Mouse (Mus musculus) liver, adult (tissue): ENCODE data around the gene Tomm20l.

ENCODE experiments used
- GATA4 ChIP-seq: IDR thresholded peaks from 2 replicates; pipeline ENCODE4 v1.6.1; 2014; ENCODE audit warnings: mild to moderate bottlenecking, low read length; ENCODE audit not compliant: insufficient replicate concordance

Gene Tomm20l

DNA sequence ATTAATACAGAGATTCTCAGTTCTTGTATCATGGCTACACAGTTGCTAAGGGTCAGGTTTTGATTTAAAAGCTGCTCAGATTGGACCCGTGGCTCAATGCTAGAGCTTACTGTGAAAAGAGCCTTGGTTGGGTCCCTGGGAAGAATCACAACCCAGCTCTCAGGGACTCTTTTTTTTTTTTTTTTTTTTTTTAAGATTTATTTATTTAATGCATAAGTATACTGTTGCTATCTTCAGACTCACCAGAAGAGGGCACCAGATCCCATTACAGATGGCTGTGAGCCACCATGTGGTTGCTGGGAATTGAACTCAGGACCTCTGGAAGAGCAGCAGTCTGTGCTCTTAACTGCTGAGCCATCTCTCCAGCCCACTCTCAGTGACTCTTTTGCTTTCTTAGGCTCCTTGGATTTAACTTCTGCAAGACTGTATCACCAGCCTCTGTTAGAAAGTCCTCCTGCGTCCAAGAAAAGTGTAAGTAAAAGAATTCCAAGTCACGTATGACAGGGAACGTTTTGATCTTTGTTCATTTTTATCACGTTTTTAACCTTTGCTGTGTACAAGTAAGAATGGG is 28.1 kb downstream of the Tomm20l start:
- TF ChIP-seq GATA4, result no peak

DNA sequence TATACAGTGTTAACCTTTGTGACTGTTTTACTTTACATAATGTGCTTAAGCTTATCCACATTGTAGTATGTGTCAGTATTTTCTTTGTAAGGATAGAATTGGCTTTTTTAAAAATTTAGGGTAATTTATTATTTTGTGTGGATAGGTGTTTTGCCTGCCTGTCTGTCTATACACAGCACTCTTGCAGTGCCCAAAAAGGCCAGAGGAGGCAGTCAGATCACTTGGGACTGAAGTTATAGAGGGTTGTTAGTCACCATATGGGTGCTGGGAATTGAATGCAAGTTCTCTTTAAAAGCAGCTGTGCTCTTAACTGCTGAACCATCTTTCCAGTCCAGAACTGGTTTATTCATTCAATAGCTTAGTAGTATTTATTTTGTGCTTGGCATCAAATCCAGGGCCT is 30.0 kb downstream of the Tomm20l start:
- no peak for TF ChIP-seq GATA4

DNA sequence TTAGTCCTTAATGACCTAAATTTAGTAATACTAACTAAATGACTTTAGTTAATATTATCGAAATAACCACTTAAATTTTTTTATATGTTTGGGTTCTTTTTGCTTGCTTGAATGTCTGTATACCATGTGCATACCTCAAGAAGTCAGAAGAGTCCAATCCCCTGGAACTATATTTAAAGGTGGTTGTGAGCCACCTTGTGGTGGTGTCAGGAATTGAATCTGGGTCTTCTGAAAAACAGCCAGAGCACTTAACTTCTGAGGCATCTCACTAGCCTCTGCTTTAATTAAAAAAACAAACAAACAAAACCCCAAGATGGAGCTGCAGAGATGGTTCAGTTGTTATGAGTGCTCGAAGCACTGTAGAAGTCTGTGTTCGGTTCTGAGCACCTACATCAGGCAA is 36.4 kb downstream of the Tomm20l start:
- TF ChIP-seq GATA4, result no peak

DNA sequence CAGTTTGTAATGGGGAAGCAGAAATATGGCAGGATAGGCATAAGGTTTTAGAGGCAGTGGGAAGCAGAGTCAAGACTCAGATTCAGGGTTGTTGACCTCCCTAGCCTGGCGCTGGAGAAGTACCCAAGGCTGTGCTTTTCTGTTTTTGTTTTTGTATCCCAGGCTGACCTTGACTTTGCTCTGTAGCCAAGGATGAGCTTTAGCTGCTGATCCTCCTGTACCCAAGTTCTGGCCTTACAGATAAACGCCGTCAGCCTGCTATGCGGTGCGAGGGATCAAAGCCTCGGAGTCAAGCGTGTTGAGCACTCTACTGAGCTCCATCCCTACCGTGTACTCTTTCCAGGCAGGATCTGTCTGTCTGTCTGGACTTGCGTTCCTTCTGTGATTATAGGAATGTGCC is 37.6 kb downstream of the Tomm20l start:
- no peak for TF ChIP-seq GATA4

DNA sequence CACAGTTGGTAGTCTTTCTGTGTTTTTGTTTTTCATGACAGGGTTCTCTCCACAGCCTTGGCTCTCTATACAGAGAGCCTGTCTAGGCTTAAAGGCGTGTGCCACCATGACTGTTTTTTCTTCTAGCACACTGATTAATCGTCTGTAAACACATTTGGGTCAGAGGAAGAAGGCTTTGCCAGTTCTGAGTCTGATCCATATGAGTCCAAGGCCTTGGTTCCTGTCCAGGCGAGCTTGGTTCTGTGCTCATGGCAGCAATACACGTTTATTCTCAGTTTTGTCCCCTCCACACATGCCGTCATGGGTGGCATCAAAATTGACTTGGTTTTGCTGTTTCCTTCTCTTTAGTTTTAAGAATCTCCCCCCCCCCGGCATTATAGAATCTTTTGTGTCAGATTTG is 38.2 kb downstream of the Tomm20l start:
- no peak for TF ChIP-seq GATA4

DNA sequence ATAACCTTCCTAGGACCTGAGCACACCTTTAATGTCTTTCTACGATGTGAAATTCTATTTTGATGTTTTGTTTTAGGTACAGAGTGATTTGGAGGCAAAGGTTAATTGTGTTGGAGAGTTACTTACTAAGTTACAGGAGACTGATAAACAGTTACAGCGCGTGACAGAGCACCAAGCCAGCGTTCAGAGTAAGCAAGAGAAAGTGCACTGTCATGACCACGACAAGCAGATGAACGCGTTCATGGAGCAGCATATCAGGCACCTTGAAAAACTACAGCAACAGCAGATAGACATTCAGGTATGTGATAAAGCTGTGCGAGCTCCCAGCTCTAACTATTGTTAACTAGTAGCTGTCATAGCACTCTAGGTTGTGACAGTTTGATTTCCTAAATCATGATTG is 38.9 kb downstream of the Tomm20l start:
- no peak for TF ChIP-seq GATA4

DNA sequence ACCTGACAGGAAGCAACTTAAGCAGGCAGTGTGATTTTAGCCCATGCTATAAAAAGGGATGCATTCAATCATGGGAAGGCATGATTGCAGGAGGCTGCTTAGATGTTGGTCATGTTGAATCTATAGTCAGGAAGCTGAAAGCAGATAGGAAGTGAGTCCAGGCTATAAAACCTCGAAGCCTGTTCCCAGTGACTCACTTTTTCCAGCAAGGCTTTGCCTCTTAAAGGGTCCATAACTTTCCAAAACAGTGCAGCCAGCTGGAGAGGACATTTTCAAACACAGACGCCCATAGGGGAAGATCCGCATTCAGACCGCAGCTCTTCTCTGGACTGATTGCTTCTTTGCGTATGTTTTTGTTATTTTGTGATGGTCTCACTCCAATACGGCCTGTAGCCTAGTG is 43.8 kb downstream of the Tomm20l start:
- TF ChIP-seq GATA4, result no peak

DNA sequence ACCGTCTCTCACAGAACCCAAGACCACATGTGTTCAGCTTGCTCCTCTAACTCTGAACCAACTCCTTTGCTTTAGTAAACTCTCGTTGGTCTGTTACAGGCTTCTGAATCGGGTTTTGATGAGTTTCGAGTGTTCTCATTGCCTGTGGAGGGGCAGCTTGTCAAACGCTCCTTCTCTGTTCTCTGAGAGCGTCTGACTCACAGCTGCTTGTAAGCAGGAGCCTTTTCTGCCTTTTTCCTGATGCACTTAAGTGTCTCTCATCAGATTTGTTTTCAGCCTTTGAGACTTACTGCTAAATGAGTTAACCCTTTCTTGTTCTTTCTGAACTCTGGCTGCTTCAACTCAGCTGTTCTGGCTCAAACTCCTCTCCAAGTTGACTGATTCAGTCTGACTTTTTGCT is 46.7 kb downstream of the Tomm20l start:
- no peak for TF ChIP-seq GATA4

DNA sequence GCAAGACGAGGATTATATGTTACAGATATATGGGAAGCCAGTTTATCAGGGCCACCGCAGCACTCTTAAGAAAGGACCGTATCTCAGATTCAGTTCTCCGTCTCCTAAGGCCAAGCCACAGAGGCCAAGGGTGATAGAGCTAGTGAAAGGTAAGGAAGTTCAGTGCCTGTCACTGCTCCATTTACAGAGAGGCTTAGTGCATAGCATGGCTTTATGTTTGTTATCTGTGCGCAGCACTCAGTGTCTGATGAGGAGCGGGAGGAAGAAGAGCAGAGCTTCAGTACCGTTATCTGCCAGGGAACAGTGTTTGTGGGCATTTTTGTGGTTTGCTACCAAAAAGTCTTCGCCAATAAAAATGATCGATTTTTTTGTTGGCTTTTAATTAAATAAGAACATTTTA is 53.2 kb downstream of the Tomm20l start:
- TF ChIP-seq GATA4, result no peak

DNA sequence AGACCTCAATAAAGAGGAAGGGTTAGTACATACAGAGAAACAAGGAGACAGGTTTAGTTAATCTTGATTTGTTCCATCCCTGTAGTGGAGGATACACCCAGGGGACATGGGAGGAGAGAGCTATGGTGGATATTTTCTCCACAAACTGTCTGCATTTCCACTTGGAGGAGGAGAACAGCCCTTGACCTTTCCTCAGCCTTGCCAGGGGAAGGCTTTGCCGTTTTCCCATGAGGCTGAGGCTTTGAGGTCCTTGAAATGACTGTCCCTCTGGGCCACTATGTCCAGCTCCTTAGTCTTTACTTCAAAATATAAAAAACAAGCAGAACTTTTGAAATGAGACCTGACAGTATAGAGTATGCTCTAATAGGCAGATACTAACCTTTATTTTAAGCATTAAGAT is 58.7 kb downstream of the Tomm20l start:
- TF ChIP-seq GATA4, result no peak
